Mouse (Mus musculus): ENCODE data around the gene Mecom. TPM values are rescaled to one million over a fixed set of nuclear protein-coding genes. Genes with fewer than 3 reads are reported as not detected.

Gene Mecom
- total and polyA plus RNA-seq, 3 experiments = not detected

DNA sequence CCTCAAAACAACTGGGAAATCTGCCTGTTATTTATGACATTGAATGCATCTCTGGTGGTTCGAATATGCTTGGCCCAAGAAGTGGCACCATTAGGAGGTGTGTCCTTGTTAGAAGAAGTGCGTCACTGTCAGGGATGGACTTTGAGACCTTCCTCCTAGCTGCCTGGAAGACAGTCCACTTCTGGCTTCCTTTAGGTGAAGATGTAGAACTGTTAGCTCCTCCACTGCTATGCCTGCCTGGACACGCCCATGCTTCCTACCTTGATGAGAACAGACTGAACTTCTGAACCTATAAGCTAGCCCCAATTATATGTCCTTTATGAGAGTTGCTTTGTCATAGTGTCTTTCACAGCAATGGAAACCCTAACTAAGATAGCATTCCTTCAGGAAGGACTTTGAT is 352.6 kb downstream of the Mecom start:
- Histone ChIP-seq H3K4me1 (ENCODE audit: control insufficient read depth in 1 of 2, insufficient read depth in 2 of 2) (peaks cover 0 to 8% of the 10 kb centered on the region in 2 experiments; a peak in 2 of 4 replicates), H3K4me3 (replicated peaks in 1 of 3; ENCODE audit: low read depth in 2 of 3, low read length in 2 of 3, poor library complexity in 1 of 3) (no peak overlapping the region), H3K79me2 (replicated peaks; ENCODE audit: control insufficient read depth, extremely low read depth, insufficient read depth, poor library complexity, severe bottlenecking) (no peaks in the 10 kb centered on the region), H3K27ac (ENCODE audit: insufficient read depth, low read depth) (no peak overlapping the region), H3K9me3 (replicated peaks; ENCODE audit: low read length) (no peaks in the 10 kb centered on the region), H3K9ac (ENCODE audit: insufficient read depth, low read depth) (no peak overlapping the region), H3K4me2 (ENCODE audit: insufficient read depth, low read depth, poor library complexity, severe bottlenecking) (no peak overlapping the region), H3K27me3 (replicated peaks) (no peaks in the 10 kb centered on the region), H3K36me3 (replicated peaks in 1 of 2; ENCODE audit: control insufficient read depth in 1 of 2, insufficient read depth in 1 of 2, low read length in 1 of 2) (no peaks in the 10 kb centered on the region)
- in situ Hi-C loops (cut with MboI; ENCODE audit: low pct_ligation_motif_present, low pct_unique_long_range_greater_than_20kb, low sequenced_read_pairs) = no loop called here
- TF ChIP-seq TBP (conservative IDR thresholded peaks at IDR 0.05; ENCODE audit: low read depth, low read length) (no peak), ZC3H11A (IDR thresholded peaks at IDR 0.05; ENCODE audit: low read depth, low read length) (no peak)
- DNase-seq (ENCODE audit: extremely low read depth) = no peak
- dilution Hi-C loops (cut with MboI; ENCODE audit: extremely low pct_ligation_motif_present, extremely low pct_unique_long_range_greater_than_20kb, low sequenced_read_pairs) = no loop called here

- no peak for TF ChIP-seq RAD21 (IDR thresholded peaks at IDR 0.05; ENCODE audit: low read depth, low read length)
- TF ChIP-seq NELFE (IDR thresholded peaks at IDR 0.05; ENCODE audit: low read depth, low read length) = no peak
- TF ChIP-seq MEF2A (IDR thresholded peaks at IDR 0.05; ENCODE audit: borderline replicate concordance, low read depth, low read length) = no peak
- no peak for TF ChIP-seq TCF12 (IDR thresholded peaks at IDR 0.05; ENCODE audit: low read depth, low read length)
- no peak for TF ChIP-seq ETS1 (conservative IDR thresholded peaks at IDR 0.05; ENCODE audit: low read depth, low read length)
- no peak for TF ChIP-seq UBTF (IDR thresholded peaks at IDR 0.05; ENCODE audit: low read depth, low read length)
- no peak for TF ChIP-seq SIN3A (IDR thresholded peaks at IDR 0.05; ENCODE audit: low read length)
- no peak for TF ChIP-seq ELF1 (IDR thresholded peaks at IDR 0.05; ENCODE audit: low read depth, low read length)
- no peak for TF ChIP-seq POLR2A (IDR thresholded peaks at IDR 0.05; ENCODE audit: low read depth, low read length)
- no peak for TF ChIP-seq MAX (IDR thresholded peaks at IDR 0.05; ENCODE audit: low read length)
- TF ChIP-seq JUND (conservative IDR thresholded peaks at IDR 0.05; ENCODE audit: low read depth, low read length) = no peak
- no peak for TF ChIP-seq BHLHE40 (IDR thresholded peaks at IDR 0.05; ENCODE audit: low read depth, low read length)
- no peak for TF ChIP-seq ZKSCAN1 (IDR thresholded peaks at IDR 0.05; ENCODE audit: borderline replicate concordance, low read depth, low read length)
These were observed 355.4 kb downstream of the Mecom start for GRCm38 (mm10) chr3:30192294-30193007.

More at GRCm38 (mm10) chr3:30192294-30193007, 355.4 kb downstream of the Mecom start:
- H3K4me1 ChIP-seq (ENCODE audit: control insufficient read depth in 1 of 2, insufficient read depth in 2 of 2) = peaks cover 0 to 8% of the 10 kb centered on the region in 2 experiments; a peak in 2 of 4 replicates
- in situ Hi-C loops (cut with MboI; ENCODE audit: low pct_ligation_motif_present, low pct_unique_long_range_greater_than_20kb, low sequenced_read_pairs) (no loop called here), dilution Hi-C loops (cut with MboI; ENCODE audit: extremely low pct_ligation_motif_present, extremely low pct_unique_long_range_greater_than_20kb, low sequenced_read_pairs) (no loop called here)
- H3K9ac ChIP-seq (ENCODE audit: insufficient read depth, low read depth) = no peak overlapping the region
- H3K4me2 ChIP-seq (ENCODE audit: insufficient read depth, low read depth, poor library complexity, severe bottlenecking) = no peak overlapping the region
- H3K4me3 ChIP-seq (replicated peaks in 1 of 3; ENCODE audit: low read depth in 2 of 3, low read length in 2 of 3, poor library complexity in 1 of 3) = no peak overlapping the region
- H3K27me3 ChIP-seq (replicated peaks) = no peaks in the 10 kb centered on the region
- no peaks in the 10 kb centered on the region for H3K9me3 ChIP-seq (replicated peaks; ENCODE audit: low read length)
- H3K79me2 ChIP-seq (replicated peaks; ENCODE audit: control insufficient read depth, extremely low read depth, insufficient read depth, poor library complexity, severe bottlenecking) = no peaks in the 10 kb centered on the region
- no peak for DNase-seq (ENCODE audit: extremely low read depth)
- no peaks in the 10 kb centered on the region for H3K36me3 ChIP-seq (replicated peaks in 1 of 2; ENCODE audit: control insufficient read depth in 1 of 2, insufficient read depth in 1 of 2, low read length in 1 of 2)
- no peak overlapping the region for H3K27ac ChIP-seq (ENCODE audit: insufficient read depth, low read depth)

All from CH12.LX (cell line).